Mouse (Mus musculus): ENCODE data around the gene Gm49325. TPM values are rescaled to one million over a fixed set of nuclear protein-coding genes. Genes with fewer than 3 reads are reported as not detected.
A peak's percentile ranks its signal among the peaks of the same experiment; 100 is the strongest.

Gm49325 gene
- polyA plus RNA-seq, 1 experiment = not detected

GRCm38 (mm10) chr10:77623639-77624400 lies 17.8 kb downstream of the Gm49325 start:
- 77% methylated on average over 10 of the region's 10 CpGs for WGBS
- Histone ChIP-seq H3K4me1 (ENCODE audit: control insufficient read depth, insufficient read depth, low read length) (peaks cover 8% of the 10 kb centered on the region), H3K27ac (ENCODE audit: control insufficient read depth, insufficient read depth, low read depth, low read length, poor library complexity) (no peak overlapping the region), H3K4me3 (replicated peaks; ENCODE audit: control insufficient read depth, low read depth, low read length) (no peak overlapping the region)
- TF ChIP-seq POLR2A (IDR thresholded peaks at IDR 0.05; ENCODE audit: borderline replicate concordance, control insufficient read depth, low read depth, low read length) = no peak
- no peak for TF ChIP-seq CTCF (IDR thresholded peaks at IDR 0.05; ENCODE audit: control insufficient read depth, insufficient read depth, low read length)

- 0 out of 2 replicates have a peak overlapping the region, but pooled peaks have one; percentile 19 for H3K27ac ChIP-seq (ENCODE audit: control insufficient read depth, insufficient read depth, low read depth, low read length, poor library complexity)
- peaks cover 8% of the 10 kb centered on the region for H3K4me1 ChIP-seq (ENCODE audit: control insufficient read depth, insufficient read depth, low read length)
- H3K4me3 ChIP-seq (replicated peaks; ENCODE audit: control insufficient read depth, low read depth, low read length) = no peak overlapping the region
- TF ChIP-seq CTCF (IDR thresholded peaks at IDR 0.05; ENCODE audit: control insufficient read depth, insufficient read depth, low read length) = no peak; the same call in 1 of the 2 replicates
- 65% methylated on average over 7 of the region's 7 CpGs for WGBS
Measured at GRCm38 (mm10) chr10:77624570-77624995, 18.6 kb downstream of the Gm49325 start.

GRCm38 (mm10) chr10:77626036-77626435 lies 20.0 kb downstream of the Gm49325 start:
- 52% methylated on average over 7 of the region's 7 CpGs for WGBS
- H3K4me3 ChIP-seq (replicated peaks; ENCODE audit: control insufficient read depth, low read depth, low read length) = no peak overlapping the region
- TF ChIP-seq CTCF (IDR thresholded peaks at IDR 0.05; ENCODE audit: control insufficient read depth, insufficient read depth, low read length) = no peak
- no peak for TF ChIP-seq POLR2A (IDR thresholded peaks at IDR 0.05; ENCODE audit: borderline replicate concordance, control insufficient read depth, low read depth, low read length)
- H3K27ac ChIP-seq (ENCODE audit: control insufficient read depth, insufficient read depth, low read depth, low read length, poor library complexity) = peak overlapping the region; percentile 58; the same call in 1 of the 2 replicates
- peaks cover 10% of the 10 kb centered on the region for H3K4me1 ChIP-seq (ENCODE audit: control insufficient read depth, insufficient read depth, low read length)

GRCm38 (mm10) chr10:77626591-77626990 lies 20.6 kb downstream of the Gm49325 start:
- peaks cover 10% of the 10 kb centered on the region for H3K4me1 ChIP-seq (ENCODE audit: control insufficient read depth, insufficient read depth, low read length)

GRCm38 (mm10) chr10:77627497-77627896 lies 21.5 kb downstream of the Gm49325 start:
- Histone ChIP-seq H3K27ac (ENCODE audit: control insufficient read depth, insufficient read depth, low read depth, low read length, poor library complexity) (no peak overlapping the region), H3K4me3 (replicated peaks; ENCODE audit: control insufficient read depth, low read depth, low read length) (no peak overlapping the region), H3K4me1 (ENCODE audit: control insufficient read depth, insufficient read depth, low read length) (peaks cover 10% of the 10 kb centered on the region)
- WGBS = 35% methylated on average over 2 of the region's 2 CpGs
- TF ChIP-seq POLR2A (IDR thresholded peaks at IDR 0.05; ENCODE audit: borderline replicate concordance, control insufficient read depth, low read depth, low read length) (no peak), CTCF (IDR thresholded peaks at IDR 0.05; ENCODE audit: control insufficient read depth, insufficient read depth, low read length) (peak; percentile 100)

More at GRCm38 (mm10) chr10:77626591-77626990, 20.6 kb downstream of the Gm49325 start:
- WGBS = 22% methylated on average over 7 of the region's 7 CpGs
- H3K27ac ChIP-seq (ENCODE audit: control insufficient read depth, insufficient read depth, low read depth, low read length, poor library complexity) = peak overlapping the region; percentile 76
- TF ChIP-seq POLR2A (IDR thresholded peaks at IDR 0.05; ENCODE audit: borderline replicate concordance, control insufficient read depth, low read depth, low read length) = 0 out of 2 replicates have a peak, but pooled peaks have one; percentile 12
- no peak for TF ChIP-seq CTCF (IDR thresholded peaks at IDR 0.05; ENCODE audit: control insufficient read depth, insufficient read depth, low read length)
- H3K4me3 ChIP-seq (replicated peaks; ENCODE audit: control insufficient read depth, low read depth, low read length) = no peak overlapping the region

- Histone ChIP-seq H3K4me1 (ENCODE audit: control insufficient read depth, insufficient read depth, low read length) (peaks cover 13% of the 10 kb centered on the region), H3K4me3 (replicated peaks; ENCODE audit: control insufficient read depth, low read depth, low read length) (no peak overlapping the region), H3K27ac (ENCODE audit: control insufficient read depth, insufficient read depth, low read depth, low read length, poor library complexity) (no peak overlapping the region)
- 75% methylated on average over 3 of the region's 3 CpGs for WGBS
- no peak for TF ChIP-seq POLR2A (IDR thresholded peaks at IDR 0.05; ENCODE audit: borderline replicate concordance, control insufficient read depth, low read depth, low read length)
- no peak for TF ChIP-seq CTCF (IDR thresholded peaks at IDR 0.05; ENCODE audit: control insufficient read depth, insufficient read depth, low read length)
Measured at GRCm38 (mm10) chr10:77629163-77629562, 23.2 kb downstream of the Gm49325 start.

GRCm38 (mm10) chr10:77629970-77630369 lies 24.0 kb downstream of the Gm49325 start:
- H3K4me1 ChIP-seq (ENCODE audit: control insufficient read depth, insufficient read depth, low read length) = peaks cover 12% of the 10 kb centered on the region
- no peak overlapping the region for H3K27ac ChIP-seq (ENCODE audit: control insufficient read depth, insufficient read depth, low read depth, low read length, poor library complexity)
- no peak for TF ChIP-seq POLR2A (IDR thresholded peaks at IDR 0.05; ENCODE audit: borderline replicate concordance, control insufficient read depth, low read depth, low read length)
- TF ChIP-seq CTCF (IDR thresholded peaks at IDR 0.05; ENCODE audit: control insufficient read depth, insufficient read depth, low read length) = peak; percentile 38
- H3K4me3 ChIP-seq (replicated peaks; ENCODE audit: control insufficient read depth, low read depth, low read length) = no peak overlapping the region
- 84% methylated on average over 1 of the region's 1 CpGs for WGBS

GRCm38 (mm10) chr10:77634016-77634415 lies 28.0 kb downstream of the Gm49325 start:
- 70% methylated on average over 6 of the region's 6 CpGs for WGBS
- H3K4me1 ChIP-seq (ENCODE audit: control insufficient read depth, insufficient read depth, low read length) = peaks cover 9% of the 10 kb centered on the region
- H3K27ac ChIP-seq (ENCODE audit: control insufficient read depth, insufficient read depth, low read depth, low read length, poor library complexity) = peak overlapping the region; percentile 57; the same call in 1 of the 2 replicates

More at GRCm38 (mm10) chr10:77634016-77634415, 28.0 kb downstream of the Gm49325 start:
- TF ChIP-seq CTCF (IDR thresholded peaks at IDR 0.05; ENCODE audit: control insufficient read depth, insufficient read depth, low read length) (no peak), POLR2A (IDR thresholded peaks at IDR 0.05; ENCODE audit: borderline replicate concordance, control insufficient read depth, low read depth, low read length) (no peak)
- no peak overlapping the region for H3K4me3 ChIP-seq (replicated peaks; ENCODE audit: control insufficient read depth, low read depth, low read length)

Data from bone marrow, adult 2 months (tissue).